Mouse (Mus musculus): ENCODE results near the gene Apol9b. TPM values are rescaled to one million over a fixed set of nuclear protein-coding genes. Genes with fewer than 3 reads are reported as not detected.
"Not testable (repeated sequence)": the region's sequence is repeated elsewhere in the genome, so short reads cannot be mapped to it uniquely, and the experiment has no call there.

Apol9b gene
- total and polyA plus RNA-seq, 3 experiments = not detected

- TF ChIP-seq CHD1 (IDR thresholded peaks at IDR 0.05; ENCODE audit: low read depth, low read length) (no peak), TCF12 (IDR thresholded peaks at IDR 0.05; ENCODE audit: low read depth, low read length) (no peak), CTCF (conservative IDR thresholded peaks at IDR 0.05 in 1 of 2, IDR thresholded peaks at IDR 0.05 in 1 of 2; ENCODE audit: low read depth in 2 of 2, low read length in 2 of 2) (peak in 1 of 2 experiments; percentile 55; a peak in 2 of 4 replicates), SMC3 (IDR thresholded peaks at IDR 0.05; ENCODE audit: low read depth, low read length) (peak; percentile 26; the same call in 1 of the 2 replicates), JUND (conservative IDR thresholded peaks at IDR 0.05; ENCODE audit: low read depth, low read length) (no peak), RAD21 (IDR thresholded peaks at IDR 0.05; ENCODE audit: low read depth, low read length) (peak; percentile 34), MAFK (IDR thresholded peaks at IDR 0.05; ENCODE audit: insufficient replicate concordance, low read length) (no peak), POLR2A (IDR thresholded peaks at IDR 0.05; ENCODE audit: low read depth, low read length) (no peak), BHLHE40 (IDR thresholded peaks at IDR 0.05; ENCODE audit: low read depth, low read length) (no peak), JUN (IDR thresholded peaks at IDR 0.05; ENCODE audit: insufficient read depth, low read depth, low read length) (no peak), USF1 (IDR thresholded peaks at IDR 0.05; ENCODE audit: low read depth, low read length) (no peak), KAT2A (IDR thresholded peaks at IDR 0.05; ENCODE audit: insufficient replicate concordance, low read length) (no peak), PAX5 (IDR thresholded peaks at IDR 0.05; ENCODE audit: low read length) (no peak), MYC (IDR thresholded peaks at IDR 0.05; ENCODE audit: low read depth, low read length) (no peak), ZMIZ1 (IDR thresholded peaks at IDR 0.05; ENCODE audit: low read depth, low read length) (no peak)
- Histone ChIP-seq H3K79me2 (replicated peaks; ENCODE audit: control insufficient read depth, extremely low read depth, insufficient read depth, poor library complexity, severe bottlenecking) (no peaks in the 10 kb centered on the region), H3K4me1 (ENCODE audit: control insufficient read depth in 1 of 2, insufficient read depth in 2 of 2) (no peaks in the 10 kb centered on the region), H3K9ac (ENCODE audit: insufficient read depth, low read depth) (no peak overlapping the region), H3K36me3 (replicated peaks in 1 of 2; ENCODE audit: control insufficient read depth in 1 of 2, insufficient read depth in 1 of 2, low read length in 1 of 2) (no peaks in the 10 kb centered on the region), H3K4me3 (replicated peaks in 1 of 3; ENCODE audit: low read depth in 2 of 3, low read length in 2 of 3, poor library complexity in 1 of 3) (no peak overlapping the region), H3K4me2 (ENCODE audit: insufficient read depth, low read depth, poor library complexity, severe bottlenecking) (no peak overlapping the region), H3K27me3 (replicated peaks) (peaks cover 14% of the 10 kb centered on the region), H3K9me3 (replicated peaks; ENCODE audit: low read length) (no peaks in the 10 kb centered on the region), H3K27ac (ENCODE audit: insufficient read depth, low read depth) (no peak overlapping the region)
- peak; percentile 21 for DNase-seq (ENCODE audit: extremely low read depth)
- dilution Hi-C loops (cut with MboI; ENCODE audit: extremely low pct_ligation_motif_present, extremely low pct_unique_long_range_greater_than_20kb, low sequenced_read_pairs) (no loop called here), in situ Hi-C loops (cut with MboI; ENCODE audit: low pct_ligation_motif_present, low pct_unique_long_range_greater_than_20kb, low sequenced_read_pairs) (loop anchor here (25.0 kb wide), 1 partner anchor 422 kb away; the partner anchor contains the start of gene Ift27)
Observed at GRCm38 (mm10) chr15:77740511-77741297, 11.9 kb downstream of the Apol9b start.

DNA sequence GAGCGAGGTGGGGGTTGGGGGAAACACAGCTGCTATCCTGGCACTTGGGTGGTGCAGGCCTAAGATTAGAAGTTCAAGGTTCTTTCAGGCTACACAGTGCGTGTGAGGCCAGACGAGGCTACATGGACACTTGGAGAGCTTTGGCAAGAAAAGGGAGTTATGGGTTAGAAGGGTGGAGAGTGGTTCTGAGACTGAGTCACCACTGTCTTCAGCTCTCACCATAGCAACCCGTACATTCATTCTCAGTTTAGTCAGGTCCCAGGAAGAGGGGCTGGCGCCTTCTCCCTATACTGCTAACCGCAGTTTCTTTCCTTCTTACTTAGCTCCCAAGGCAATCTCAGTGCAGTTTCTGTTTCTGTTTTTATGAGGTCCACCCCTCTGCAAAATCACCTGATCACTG lies 12.7 kb downstream of the Apol9b start:
- H3K4me1 ChIP-seq (ENCODE audit: control insufficient read depth in 1 of 2, insufficient read depth in 2 of 2); H3K79me2 ChIP-seq (replicated peaks; ENCODE audit: control insufficient read depth, extremely low read depth, insufficient read depth, poor library complexity, severe bottlenecking); dilution Hi-C loops (cut with MboI; ENCODE audit: extremely low pct_ligation_motif_present, extremely low pct_unique_long_range_greater_than_20kb, low sequenced_read_pairs); H3K4me2 ChIP-seq (ENCODE audit: insufficient read depth, low read depth, poor library complexity, severe bottlenecking); DNase-seq (ENCODE audit: extremely low read depth); H3K9me3 ChIP-seq (replicated peaks; ENCODE audit: low read length); H3K27ac ChIP-seq (ENCODE audit: insufficient read depth, low read depth); H3K4me3 ChIP-seq (replicated peaks in 1 of 3; ENCODE audit: low read depth in 2 of 3, low read length in 2 of 3, poor library complexity in 1 of 3); H3K9ac ChIP-seq (ENCODE audit: insufficient read depth, low read depth); H3K36me3 ChIP-seq (replicated peaks in 1 of 2; ENCODE audit: control insufficient read depth in 1 of 2, insufficient read depth in 1 of 2, low read length in 1 of 2): not testable (repeated sequence)
- H3K27me3 ChIP-seq (replicated peaks) = peaks cover 18% of the 10 kb centered on the region
- in situ Hi-C loops (cut with MboI; ENCODE audit: low pct_ligation_motif_present, low pct_unique_long_range_greater_than_20kb, low sequenced_read_pairs) = loop anchor here (25.0 kb wide), 1 partner anchor 421 kb away; the partner anchor contains the start of gene Ift27
